Mouse (Mus musculus) erythroblast, embryonic 14.5 days (primary cell): Measurements from ENCODE around the gene Plekha3.

Experiments
- GATA1 ChIP-seq: IDR thresholded peaks from 2 replicates; pipeline ENCODE4 v1.6.1; 2012; ENCODE audit warnings: low read length, inconsistent platforms, mixed read lengths
- TAL1 ChIP-seq: IDR thresholded peaks from 3 replicates; pipeline ENCODE4 v1.6.1; 2012; ENCODE audit warnings: low read length, inconsistent platforms, mixed read lengths

GRCm38 (mm10) chr2:76674725-76675427 is at the start of gene Plekha3:
- TF ChIP-seq GATA1 (no peak), TAL1 (no peak)
